In genomic region chr7:37758886-37759285, GRCm38 (mm10) we compare ENCODE assay signal across 26 mouse cellular contexts. TPM values are rescaled to one million over a fixed set of nuclear protein-coding genes. Genes with fewer than 3 reads are reported as not detected.
"Had no signal": no experiment of that assay in that cellular context is flagged by ENCODE, and none has a peak within 500 bp of the region (broad histone marks: within the 10 kb centered on the region; RNA-seq: fewer than 3 reads in every experiment).

No protein-coding gene starts in this region.

- H3K27me3 ChIP-seq: hindbrain, embryonic 12.5 days; limb, embryonic 15.5 days had no signal

- H3K4me1 ChIP-seq: heart, embryonic 10.5 days; heart, embryonic 12.5 days; intestine, embryonic 15.5 days; kidney, embryonic 15.5 days; liver, embryonic 12.5 days had no signal

- H3K36me3 ChIP-seq: heart, embryonic 10.5 days; heart, embryonic 12.5 days; intestine, embryonic 15.5 days; kidney, embryonic 15.5 days; limb, embryonic 13.5 days; limb, embryonic 15.5 days; liver, embryonic 12.5 days had no signal

- H3K4me3 ChIP-seq: gastrocnemius, adult 2 months; heart, embryonic 10.5 days; heart, embryonic 12.5 days; hindbrain, embryonic 10.5 days; hindbrain, embryonic 12.5 days; intestine, embryonic 15.5 days; kidney, embryonic 15.5 days; limb, embryonic 13.5 days; limb, embryonic 15.5 days; liver, embryonic 12.5 days had no signal

- H3K27ac ChIP-seq: gastrocnemius, adult 2 months; heart, embryonic 10.5 days; hindbrain, embryonic 10.5 days; hindbrain, embryonic 12.5 days; hindbrain, embryonic 14.5 days; intestine, embryonic 15.5 days; kidney, embryonic 15.5 days; kidney, postnatal 0 days; limb, embryonic 13.5 days; limb, embryonic 15.5 days; liver, embryonic 12.5 days; liver, embryonic 14.5 days had no signal

- DNase-seq: gastrocnemius, adult 2 months; gastrocnemius, postnatal 10 days; gastrocnemius, postnatal 25 days; heart, adult 18-20 months; heart, postnatal 10 days; heart, postnatal 4 days; kidney, adult 2 months; kidney, adult 9 months; kidney, postnatal 14 days; kidney, postnatal 36 days; layer of hippocampus, adult 9-11 months; layer of hippocampus, postnatal 36 days; left cerebral cortex, postnatal 4 days had no signal

RNA-seq across cellular contexts. Expression of gene Zfp536, which starts 14.6 kb away (rescaled TPM):
- total RNA-seq: liver, adult 2 months had no signal
- polyA plus RNA-seq: liver, adult 2 months; liver, embryonic 14.5 days had no signal
